Mouse (Mus musculus) gastrocnemius, postnatal 4 days (tissue): Measurements from ENCODE around the gene Dedd2. TPM values are rescaled to one million over a fixed set of nuclear protein-coding genes. Genes with fewer than 3 reads are reported as not detected.
A peak's percentile ranks its signal among the peaks of the same experiment; 100 is the strongest.

Experiments
- DNase-seq, 2 experiments: peaks; one replicate each; pipeline ENCODE4 v3.0.0; 2021 to 2022; ENCODE audit warnings: low spot score in 2 of 2, mixed read lengths in 2 of 2
- total RNA-seq, 2 experiments: library from RNA; stranded (reverse); gene quantifications; 2 replicates each; pipeline ENCODE4 v1.2.3; 2021

Dedd2 gene
- total RNA-seq, 2 experiments from 2014 or later, result 6.6 to 8.3 TPM

- no peak for DNase-seq
These were observed 27.1 kb upstream of the Dedd2 start for GRCm38 (mm10) chr7:25247498-25247897.

GRCm38 (mm10) chr7:25246759-25247137, 26.3 kb upstream of the Dedd2 start:
- DNase-seq, result no peak

DNA sequence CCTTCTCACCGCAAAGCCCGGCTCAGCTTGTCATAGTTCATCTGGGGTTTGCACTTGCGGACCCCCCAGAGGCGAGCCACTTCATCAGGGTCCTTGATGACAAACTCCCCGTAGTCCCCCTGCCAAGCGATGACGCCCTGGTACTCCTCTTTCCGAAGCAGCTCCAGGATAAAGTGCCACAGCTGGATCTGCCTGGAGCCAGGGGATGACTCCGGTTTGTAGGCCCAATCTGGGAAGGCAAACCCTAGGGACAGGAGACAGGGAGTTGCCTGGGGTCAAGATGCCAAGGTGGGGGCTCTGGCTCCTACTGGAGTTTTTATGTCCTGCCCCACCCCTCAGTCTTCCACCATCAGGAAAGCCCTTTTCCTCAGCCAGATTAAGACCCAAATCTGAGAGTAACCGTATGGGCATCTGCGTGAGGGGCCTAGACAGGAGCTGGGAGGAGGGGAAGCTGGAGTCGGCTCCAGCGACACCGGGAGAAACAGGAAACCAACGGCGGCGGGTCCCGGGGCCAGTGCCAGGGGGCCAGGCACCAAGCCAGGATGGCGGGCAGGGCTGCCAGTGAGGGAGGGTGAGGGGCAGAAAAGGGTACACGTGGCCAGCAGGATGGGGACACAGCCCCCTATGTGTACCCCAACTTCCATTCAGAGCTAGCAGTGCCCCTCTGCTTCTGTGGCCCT, 25.8 kb upstream of the Dedd2 start:
- peak in 1 of 2 experiments; percentile 59 for DNase-seq

- DNase-seq, result no peak
These were observed 24.4 kb upstream of the Dedd2 start for GRCm38 (mm10) chr7:25244562-25245369.

- DNase-seq, result no peak
These were observed 22.9 kb upstream of the Dedd2 start for GRCm38 (mm10) chr7:25243361-25243760.

DNA sequence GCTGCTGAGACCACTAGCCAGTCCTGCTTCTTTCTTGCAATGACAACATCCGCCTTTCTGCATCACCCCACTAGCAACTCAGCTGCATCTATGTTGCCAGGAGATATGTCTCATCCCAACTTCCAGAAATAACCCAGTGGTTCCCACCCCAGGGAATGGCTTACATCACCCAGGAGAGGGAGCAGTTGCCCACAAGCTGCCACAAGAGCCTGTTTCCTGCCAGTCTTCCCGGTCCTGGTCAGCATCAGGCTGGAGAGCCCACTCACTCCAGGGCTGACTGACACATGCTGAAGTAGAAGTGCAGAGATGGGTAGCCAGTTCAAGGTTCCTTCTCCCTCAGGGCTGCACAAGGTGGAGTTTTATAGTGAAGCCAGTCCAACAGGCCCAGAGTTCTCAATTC, 20.6 kb upstream of the Dedd2 start:
- DNase-seq, result peak in 1 of 2 experiments; percentile 46

- DNase-seq, result no peak
These were observed 20.2 kb upstream of the Dedd2 start for GRCm38 (mm10) chr7:25240631-25241030.

DNA sequence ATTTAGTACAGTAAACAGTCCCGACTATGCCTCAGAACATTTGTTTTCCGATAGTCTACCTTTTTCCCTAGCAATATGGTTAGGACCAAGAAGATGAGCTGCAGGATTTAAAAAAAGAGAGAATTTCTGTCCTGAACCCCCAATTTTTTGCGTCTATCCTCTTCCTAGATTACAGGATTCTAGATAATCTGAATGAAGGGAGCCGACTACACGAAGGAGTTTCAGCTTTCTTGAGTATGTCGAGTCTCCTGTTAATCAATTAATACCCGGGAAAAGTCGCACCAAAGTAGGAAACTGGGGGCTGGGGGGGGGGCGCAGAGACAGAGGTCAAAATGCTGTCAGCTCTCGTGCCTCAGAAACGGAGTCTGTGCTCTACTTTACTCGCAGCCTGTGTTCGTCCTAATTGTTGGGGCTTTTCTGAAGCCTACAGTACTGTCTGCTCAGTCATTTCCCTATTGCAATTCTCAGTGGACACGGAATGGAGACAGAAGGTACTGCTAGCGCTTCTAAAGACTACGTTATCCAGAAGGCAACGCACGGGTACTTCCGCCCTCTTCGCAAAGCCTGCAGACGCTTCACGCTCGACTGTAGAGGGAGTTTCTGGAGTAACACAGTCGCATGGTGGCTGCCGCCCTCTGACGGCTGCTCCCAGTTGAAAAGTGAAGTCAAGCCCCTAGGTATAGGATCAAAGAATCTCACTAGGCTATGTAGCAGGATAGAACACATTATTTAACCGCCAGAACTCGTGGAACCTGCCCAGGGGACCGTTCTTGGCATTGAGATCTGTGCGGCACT, 18.6 kb upstream of the Dedd2 start:
- peak; percentile 53 to 81 for DNase-seq

- DNase-seq, result peak; percentile 59 to 91
These were observed 17.7 kb upstream of the Dedd2 start for GRCm38 (mm10) chr7:25238015-25238706.

GRCm38 (mm10) chr7:25237249-25238014, 17.0 kb upstream of the Dedd2 start, which contains the start of gene Gsk3a:
Gene Gsk3a, minus strand, starts transcription at chr7:25237851.
- DNase-seq, result peak; percentile 93 to 98

GRCm38 (mm10) chr7:25235526-25235925, 15.1 kb upstream of the Dedd2 start:
- no peak for DNase-seq

- DNase-seq, result no peak
These were observed 12.6 kb upstream of the Dedd2 start for GRCm38 (mm10) chr7:25233061-25233460.

- DNase-seq, result no peak
These were observed 11.8 kb upstream of the Dedd2 start for GRCm38 (mm10) chr7:25232101-25232648.

- no peak for DNase-seq
These were observed 10.4 kb upstream of the Dedd2 start for GRCm38 (mm10) chr7:25230690-25231285.

GRCm38 (mm10) chr7:25227523-25228300, 7.3 kb upstream of the Dedd2 start:
- DNase-seq, result no peak

GRCm38 (mm10) chr7:25222275-25222967, 2.0 kb upstream of the Dedd2 start:
- no peak for DNase-seq

DNA sequence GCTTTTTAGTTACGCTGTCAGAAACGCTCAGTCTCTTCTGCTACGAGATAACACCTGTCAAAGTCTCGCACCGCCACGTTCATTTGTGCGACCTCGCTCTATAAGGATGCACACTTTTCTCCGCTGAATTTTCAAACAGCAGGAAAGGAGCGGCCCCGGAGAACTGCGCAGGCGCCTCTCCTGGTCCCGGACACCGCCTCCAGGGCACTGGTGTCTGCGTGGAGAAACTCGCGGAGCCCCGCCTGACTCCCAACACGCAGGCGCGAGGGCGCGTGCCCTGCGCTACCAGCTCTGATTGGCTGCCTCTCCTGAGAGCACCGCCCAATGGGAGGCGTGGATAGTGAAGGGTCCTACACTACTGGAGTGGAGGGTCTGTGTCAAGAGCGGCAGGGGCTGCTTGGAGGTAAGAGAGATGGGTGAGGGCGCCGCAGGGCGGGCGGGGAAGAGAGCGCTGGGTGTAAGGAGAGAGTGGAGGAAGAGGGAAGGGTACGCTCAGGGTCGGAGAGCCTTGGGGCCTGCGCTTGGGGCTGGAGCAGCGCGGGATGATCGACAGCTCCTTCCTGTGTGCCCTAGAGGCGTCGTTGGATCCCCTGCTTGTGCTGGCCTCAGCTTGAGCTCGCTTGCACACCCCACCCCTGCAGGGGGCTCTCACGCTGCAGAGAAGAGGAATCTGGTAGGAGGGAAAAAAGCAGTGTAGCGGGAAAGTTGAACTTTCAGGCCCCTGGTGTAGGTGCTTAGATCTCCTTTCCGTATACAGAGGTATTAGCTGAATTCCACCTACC, 878 bp upstream of the Dedd2 start, which contains the start of gene Zfp526:
Gene Zfp526 (plus strand): TSS at position 324 of the 782 bp plus-strand sequence.
- peak; percentile 95 to 98 for DNase-seq
